Mouse (Mus musculus) forebrain, embryonic 14.5 days (tissue): Measurements from ENCODE around the gene Slc16a1. TPM values are rescaled to one million over a fixed set of nuclear protein-coding genes. Genes with fewer than 3 reads are reported as not detected.

ENCODE experiments used
- ATAC-seq: fragments of 200-750 bp; cut with Nextera tagmentation; 2 replicates; pipeline ENCODE4 v1.8.0; 2017; ENCODE audit warnings: mild to moderate bottlenecking, moderate library complexity
- DNase-seq: peaks from one replicate; pipeline ENCODE4 v3.0.0-alpha.2; 2015; ENCODE audit warnings: low spot score
- H3K27ac ChIP-seq: fragments of 300-500 bp; sonication (generic); 2 replicates; pipeline ENCODE4 v1.5.1; 2014; ENCODE audit warnings: low read depth, mild to moderate bottlenecking, control low read depth, low read length, moderate library complexity
- H3K27me3 ChIP-seq: fragments of 300-500 bp; sonication (generic); replicated peaks from 2 replicates; pipeline ENCODE4 v1.6.1; 2014; ENCODE audit warnings: low read length, control low read depth, mixed read lengths; ENCODE audit not compliant: control insufficient read depth, insufficient read depth
- H3K36me3 ChIP-seq: fragments of 300-500 bp; sonication (generic); 2 replicates; pipeline ENCODE4 v1.6.1; 2014; ENCODE audit warnings: low read length, control low read depth; ENCODE audit not compliant: control insufficient read depth, insufficient read depth
- H3K4me1 ChIP-seq: fragments of 300-500 bp; sonication (generic); 2 replicates; pipeline ENCODE4 v1.6.1; 2014; ENCODE audit warnings: antibody characterized with exemption, low read length, control low read depth; ENCODE audit not compliant: control insufficient read depth, insufficient read depth
- H3K4me2 ChIP-seq: fragments of 300-500 bp; sonication (generic); 2 replicates; pipeline ENCODE4 v1.6.1; 2014; ENCODE audit warnings: mild to moderate bottlenecking, control low read depth, low read length
- H3K4me3 ChIP-seq: fragments of 300-500 bp; sonication (generic); 2 replicates; pipeline ENCODE4 v1.5.1; 2014; ENCODE audit warnings: low read depth, low read length, control low read depth
- H3K9ac ChIP-seq: fragments of 300-500 bp; sonication (generic); 2 replicates; pipeline ENCODE4 v1.6.1; 2014; ENCODE audit warnings: mild to moderate bottlenecking, low read length, control low read depth, moderate library complexity
- H3K9me3 ChIP-seq: fragments of 300-500 bp; sonication (generic); replicated peaks from 2 replicates; pipeline ENCODE4 v1.6.1; 2016; ENCODE audit warnings: low read length, control low read depth, mixed read lengths; ENCODE audit not compliant: control insufficient read depth
- WGBS: fragments of 180-500 bp; shearing (Covaris S2); extraction: QIAGEN DNeasy Blood & Tissue Kit; methylation state at CpG from one replicate; pipeline ENCODE4 v1.1.7; 2014; 5-methylcytosine and 5-hydroxymethylcytosine counted together
- polyA plus RNA-seq: library from polyadenylated mRNA; unstranded; fragments of >200 nt; fragmentation: Nextera tagmentation; extraction: Ambion mirVana; gene quantifications from 2 replicates; pipeline ENCODE4 v1.2.1, GENCODE M21; 2014

Gene Slc16a1
- polyA plus RNA-seq, 1 experiment from 2014 or later, result 18.1 TPM

GRCm38 (mm10) chr3:104644371-104644770 is 5.9 kb downstream of the Slc16a1 start:
- Histone ChIP-seq H3K27me3 (no peaks in the 10 kb centered on the region), H3K4me3 (no peak overlapping the region), H3K9me3 (no peaks in the 10 kb centered on the region), H3K27ac (no peak overlapping the region), H3K36me3 (no peaks in the 10 kb centered on the region), H3K4me1 (0 out of 2 replicates have a peak, but pooled peaks cover 2% of the 10 kb centered on the region), H3K9ac (no peak overlapping the region), H3K4me2 (no peak overlapping the region)
- WGBS, result 97% methylated on average over 1 of the region's 1 CpGs
- DNase-seq (no peak), ATAC-seq (no peak)

GRCm38 (mm10) chr3:104654219-104654618 is 15.8 kb downstream of the Slc16a1 start:
- no peaks in the 10 kb centered on the region for H3K9me3 ChIP-seq
- no peak overlapping the region for H3K27ac ChIP-seq
- H3K36me3 ChIP-seq, result peaks cover 21% of the 10 kb centered on the region; the same call in 1 of the 2 replicates
- H3K4me1 ChIP-seq, result no peaks in the 10 kb centered on the region
- H3K9ac ChIP-seq, result no peak overlapping the region
- H3K4me3 ChIP-seq, result no peak overlapping the region
- H3K4me2 ChIP-seq, result no peak overlapping the region
- DNase-seq (no peak), ATAC-seq (no peak)
- no peaks in the 10 kb centered on the region for H3K27me3 ChIP-seq
- WGBS, result 92% methylated on average over 4 of the region's 4 CpGs

GRCm38 (mm10) chr3:104654921-104655320 is 16.5 kb downstream of the Slc16a1 start:
- Histone ChIP-seq H3K9ac (no peak overlapping the region), H3K4me3 (no peak overlapping the region), H3K4me1 (no peaks in the 10 kb centered on the region), H3K27ac (no peak overlapping the region), H3K9me3 (no peaks in the 10 kb centered on the region), H3K4me2 (no peak overlapping the region), H3K27me3 (no peaks in the 10 kb centered on the region), H3K36me3 (peaks cover 21% of the 10 kb centered on the region; the same call in 1 of the 2 replicates)
- WGBS, result 94% methylated on average over 4 of the region's 4 CpGs
- DNase-seq (no peak), ATAC-seq (no peak)

GRCm38 (mm10) chr3:104658706-104659105 is 20.2 kb downstream of the Slc16a1 start:
- Histone ChIP-seq H3K4me1 (no peaks in the 10 kb centered on the region), H3K27ac (no peak overlapping the region)
- WGBS, result 88% methylated on average over 2 of the region's 2 CpGs

GRCm38 (mm10) chr3:104659758-104660157 is 21.3 kb downstream of the Slc16a1 start:
- no peak overlapping the region for H3K27ac ChIP-seq
- H3K36me3 ChIP-seq, result 0 out of 2 replicates have a peak, but pooled peaks cover 7% of the 10 kb centered on the region
- H3K4me2 ChIP-seq, result no peak overlapping the region
- no peak overlapping the region for H3K4me3 ChIP-seq
- no peaks in the 10 kb centered on the region for H3K27me3 ChIP-seq
- H3K9ac ChIP-seq, result no peak overlapping the region
- ATAC-seq (no peak), DNase-seq (no peak)
- H3K9me3 ChIP-seq, result no peaks in the 10 kb centered on the region
- 90% methylated on average over 4 of the region's 4 CpGs for WGBS
- no peaks in the 10 kb centered on the region for H3K4me1 ChIP-seq

More at GRCm38 (mm10) chr3:104658706-104659105, 20.2 kb downstream of the Slc16a1 start:
- H3K27me3 ChIP-seq, result no peaks in the 10 kb centered on the region
- H3K36me3 ChIP-seq, result peaks cover 7% of the 10 kb centered on the region; the same call in 1 of the 2 replicates
- no peak overlapping the region for H3K9ac ChIP-seq
- H3K9me3 ChIP-seq, result no peaks in the 10 kb centered on the region
- DNase-seq, result no peak
- no peak for ATAC-seq
- no peak overlapping the region for H3K4me3 ChIP-seq
- H3K4me2 ChIP-seq, result no peak overlapping the region

GRCm38 (mm10) chr3:104660522-104660921 is 22.1 kb downstream of the Slc16a1 start:
- H3K9me3 ChIP-seq, result no peaks in the 10 kb centered on the region
- no peak overlapping the region for H3K9ac ChIP-seq
- no peak for DNase-seq
- no peak overlapping the region for H3K27ac ChIP-seq
- no peak overlapping the region for H3K4me2 ChIP-seq
- H3K4me3 ChIP-seq, result no peak overlapping the region
- ATAC-seq, result no peak
- 0 out of 2 replicates have a peak, but pooled peaks cover 6% of the 10 kb centered on the region for H3K36me3 ChIP-seq
- H3K4me1 ChIP-seq, result no peaks in the 10 kb centered on the region
- H3K27me3 ChIP-seq, result no peaks in the 10 kb centered on the region
- WGBS, result 87% methylated on average over 3 of the region's 3 CpGs

GRCm38 (mm10) chr3:104662007-104662406 is 23.5 kb downstream of the Slc16a1 start:
- WGBS, result 28% methylated on average over 4 of the region's 4 CpGs
- no peak for DNase-seq
- no peaks in the 10 kb centered on the region for H3K27me3 ChIP-seq

GRCm38 (mm10) chr3:104662926-104663325 is 24.5 kb downstream of the Slc16a1 start:
- DNase-seq, result no peak
- H3K27ac ChIP-seq, result no peak overlapping the region
- ATAC-seq, result no peak
- H3K9me3 ChIP-seq, result no peaks in the 10 kb centered on the region
- H3K4me3 ChIP-seq, result no peak overlapping the region
- WGBS, result 84% methylated on average over 11 of the region's 11 CpGs
- no peaks in the 10 kb centered on the region for H3K36me3 ChIP-seq
- H3K9ac ChIP-seq, result no peak overlapping the region
- no peak overlapping the region for H3K4me2 ChIP-seq
- H3K4me1 ChIP-seq, result no peaks in the 10 kb centered on the region
- no peaks in the 10 kb centered on the region for H3K27me3 ChIP-seq

More at GRCm38 (mm10) chr3:104662007-104662406, 23.5 kb downstream of the Slc16a1 start:
- Histone ChIP-seq H3K9me3 (no peaks in the 10 kb centered on the region), H3K27ac (no peak overlapping the region), H3K9ac (no peak overlapping the region), H3K4me1 (no peaks in the 10 kb centered on the region), H3K36me3 (no peaks in the 10 kb centered on the region), H3K4me2 (no peak overlapping the region), H3K4me3 (no peak overlapping the region)
- ATAC-seq, result no peak

GRCm38 (mm10) chr3:104666950-104667349 is 28.5 kb downstream of the Slc16a1 start:
- H3K27ac ChIP-seq, result no peak overlapping the region; the same call in 1 of the 2 replicates
- no peak overlapping the region for H3K4me2 ChIP-seq

More at GRCm38 (mm10) chr3:104666950-104667349, 28.5 kb downstream of the Slc16a1 start:
- Histone ChIP-seq H3K36me3 (no peaks in the 10 kb centered on the region), H3K9me3 (no peaks in the 10 kb centered on the region), H3K4me3 (no peak overlapping the region), H3K9ac (no peak overlapping the region), H3K4me1 (peaks cover 4% of the 10 kb centered on the region; the same call in 1 of the 2 replicates), H3K27me3 (no peaks in the 10 kb centered on the region)
- ATAC-seq, result peak; percentile 57
- DNase-seq, result peak; percentile 85
- WGBS, result 73% methylated on average over 4 of the region's 4 CpGs
